Mouse (Mus musculus) forebrain, embryonic 12.5 days (tissue): ENCODE results near the gene Ubc. TPM values are rescaled to one million over a fixed set of nuclear protein-coding genes. Genes with fewer than 3 reads are reported as not detected.

Experiments
- ATAC-seq: fragments of 200-750 bp; cut with Nextera tagmentation; 2 replicates; pipeline ENCODE4 v1.8.0; 2017; ENCODE audit warnings: moderate TSS enrichment; ENCODE audit not compliant: low FRiP score
- H3K27ac ChIP-seq: fragments of 300-500 bp; sonication (generic); 2 replicates; pipeline ENCODE4 v1.5.1; 2016; ENCODE audit warnings: mild to moderate bottlenecking
- H3K27me3 ChIP-seq: fragments of 300-500 bp; sonication (generic); 2 replicates; pipeline ENCODE4 v1.6.1; 2016; ENCODE audit warnings: mild to moderate bottlenecking
- H3K36me3 ChIP-seq: fragments of 300-500 bp; sonication (generic); replicated peaks from 2 replicates; pipeline ENCODE4 v1.6.1; 2016; ENCODE audit warnings: mild to moderate bottlenecking
- H3K4me1 ChIP-seq: fragments of 300-500 bp; sonication (generic); 2 replicates; pipeline ENCODE4 v1.6.1; 2016
- H3K4me2 ChIP-seq: fragments of 300-500 bp; sonication (generic); 2 replicates; pipeline ENCODE4 v1.6.1; 2016; ENCODE audit warnings: mild to moderate bottlenecking, moderate library complexity
- H3K4me3 ChIP-seq: fragments of 300-500 bp; sonication (generic); replicated peaks from 2 replicates; pipeline ENCODE4 v1.5.1; 2016; ENCODE audit warnings: mild to moderate bottlenecking
- H3K9ac ChIP-seq: fragments of 300-500 bp; sonication (generic); 2 replicates; pipeline ENCODE4 v1.6.1; 2016; ENCODE audit warnings: mild to moderate bottlenecking
- H3K9me3 ChIP-seq: fragments of 300-500 bp; sonication (generic); 2 replicates; pipeline ENCODE4 v1.6.1; 2016
- WGBS: fragments of 180-500 bp; shearing (Covaris S2); methylation state at CpG from one replicate; pipeline ENCODE4 v1.1.7; 2016; 5-methylcytosine and 5-hydroxymethylcytosine counted together
- polyA plus RNA-seq: library from polyadenylated mRNA; unstranded; fragments of >200 nt; fragmentation: Nextera tagmentation; extraction: Ambion mirVana; gene quantifications from 2 replicates; pipeline ENCODE4 v1.2.1, GENCODE M21; 2016

The Ubc gene
- polyA plus RNA-seq, 1 experiment from 2014 or later: 1,114 TPM

GRCm38 (mm10) chr5:125409348-125410090, 19.5 kb upstream of the Ubc start:
- Histone ChIP-seq H3K4me3 (peak overlapping the region; percentile 26), H3K36me3 (peaks cover 13% of the 10 kb centered on the region), H3K9me3 (no peaks in the 10 kb centered on the region), H3K9ac (no peak overlapping the region), H3K27ac (no peak overlapping the region), H3K27me3 (no peaks in the 10 kb centered on the region), H3K4me1 (peaks cover 14% of the 10 kb centered on the region), H3K4me2 (peak overlapping the region; percentile 38)
- ATAC-seq: 0 out of 2 replicates have a peak, but pooled peaks have one; percentile 31
- WGBS: 9% methylated on average over 20 of the region's 20 CpGs

GRCm38 (mm10) chr5:125408842-125409241, 18.8 kb upstream of the Ubc start:
- Histone ChIP-seq H3K4me3 (peak overlapping the region; percentile 26), H3K4me2 (peak overlapping the region; percentile 38), H3K4me1 (peaks cover 14% of the 10 kb centered on the region), H3K36me3 (peaks cover 7% of the 10 kb centered on the region), H3K27ac (0 out of 2 replicates have a peak overlapping the region, but pooled peaks have one; percentile 38), H3K9ac (no peak overlapping the region), H3K9me3 (no peaks in the 10 kb centered on the region), H3K27me3 (no peaks in the 10 kb centered on the region)
- peak; percentile 28 for ATAC-seq
- under 1% methylated on average over 13 of the region's 13 CpGs for WGBS

- Histone ChIP-seq H3K4me1 (peaks cover 14% of the 10 kb centered on the region), H3K9ac (no peak overlapping the region), H3K27ac (no peak overlapping the region), H3K9me3 (no peaks in the 10 kb centered on the region), H3K27me3 (no peaks in the 10 kb centered on the region), H3K4me2 (peak overlapping the region; percentile 27), H3K4me3 (peak overlapping the region; percentile 26; the same call in 1 of the 2 replicates), H3K36me3 (no peaks in the 10 kb centered on the region)
- ATAC-seq: no peak
- WGBS: 66% methylated on average over 14 of the region's 14 CpGs
Observed at GRCm38 (mm10) chr5:125407910-125408575, 18.0 kb upstream of the Ubc start.

GRCm38 (mm10) chr5:125407020-125407830, 17.2 kb upstream of the Ubc start:
- 59% methylated on average over 13 of the region's 13 CpGs for WGBS
- Histone ChIP-seq H3K36me3 (no peaks in the 10 kb centered on the region), H3K27me3 (no peaks in the 10 kb centered on the region), H3K4me1 (peaks cover 14% of the 10 kb centered on the region), H3K9ac (peak overlapping the region; percentile 65), H3K27ac (peak overlapping the region; percentile 86), H3K4me2 (peak overlapping the region; percentile 70), H3K4me3 (peak overlapping the region; percentile 50), H3K9me3 (no peaks in the 10 kb centered on the region)
- ATAC-seq: no peak

- Histone ChIP-seq H3K36me3 (no peaks in the 10 kb centered on the region), H3K4me2 (peak overlapping the region; percentile 70), H3K27ac (peak overlapping the region; percentile 86), H3K4me1 (peaks cover 14% of the 10 kb centered on the region), H3K9ac (peak overlapping the region; percentile 65), H3K27me3 (no peaks in the 10 kb centered on the region), H3K9me3 (no peaks in the 10 kb centered on the region), H3K4me3 (peak overlapping the region; percentile 50)
- WGBS: under 1% methylated on average over 20 of the region's 20 CpGs
- peak; percentile 6; the same call in 1 of the 2 replicates for ATAC-seq
Observed at GRCm38 (mm10) chr5:125406322-125407016, 16.5 kb upstream of the Ubc start.

GRCm38 (mm10) chr5:125405546-125406248, 15.7 kb upstream of the Ubc start:
- Histone ChIP-seq H3K27ac (peak overlapping the region; percentile 90), H3K36me3 (no peaks in the 10 kb centered on the region), H3K4me3 (peak overlapping the region; percentile 50), H3K9me3 (no peaks in the 10 kb centered on the region), H3K9ac (peak overlapping the region; percentile 67), H3K27me3 (no peaks in the 10 kb centered on the region), H3K4me1 (peaks cover 14% of the 10 kb centered on the region), H3K4me2 (peak overlapping the region; percentile 70)
- ATAC-seq: peak; percentile 70
- under 1% methylated on average over 31 of the region's 31 CpGs for WGBS

- H3K27ac ChIP-seq: peak overlapping the region; percentile 90
- under 1% methylated on average over 28 of the region's 28 CpGs for WGBS
- H3K27me3 ChIP-seq: no peaks in the 10 kb centered on the region
- peak; percentile 34 for ATAC-seq
- no peaks in the 10 kb centered on the region for H3K36me3 ChIP-seq
- peak overlapping the region; percentile 70 for H3K4me2 ChIP-seq
- H3K4me3 ChIP-seq: peak overlapping the region; percentile 50
- H3K9ac ChIP-seq: peak overlapping the region; percentile 67
- peaks cover 14% of the 10 kb centered on the region for H3K4me1 ChIP-seq
- H3K9me3 ChIP-seq: no peaks in the 10 kb centered on the region
Observed at GRCm38 (mm10) chr5:125404903-125405545, 15.0 kb upstream of the Ubc start.

- H3K4me2 ChIP-seq: peak overlapping the region; percentile 70
- no peaks in the 10 kb centered on the region for H3K36me3 ChIP-seq
- H3K9ac ChIP-seq: peak overlapping the region; percentile 67
- peak overlapping the region; percentile 90 for H3K27ac ChIP-seq
- no peak for ATAC-seq
- H3K4me3 ChIP-seq: peak overlapping the region; percentile 50
- H3K9me3 ChIP-seq: no peaks in the 10 kb centered on the region
- H3K4me1 ChIP-seq: peaks cover 10% of the 10 kb centered on the region
- 3% methylated on average over 7 of the region's 7 CpGs for WGBS
- no peaks in the 10 kb centered on the region for H3K27me3 ChIP-seq
Observed at GRCm38 (mm10) chr5:125404536-125404902, 14.5 kb upstream of the Ubc start.

- Histone ChIP-seq H3K4me3 (peak overlapping the region; percentile 39), H3K27me3 (0 out of 2 replicates have a peak, but pooled peaks cover 3% of the 10 kb centered on the region), H3K27ac (no peak overlapping the region), H3K4me1 (peaks cover 10% of the 10 kb centered on the region), H3K36me3 (no peaks in the 10 kb centered on the region), H3K4me2 (peak overlapping the region; percentile 70), H3K9me3 (no peaks in the 10 kb centered on the region), H3K9ac (peak overlapping the region; percentile 26; the same call in 1 of the 2 replicates)
- ATAC-seq: peak; percentile 31; the same call in 1 of the 2 replicates
- 10% methylated on average over 31 of the region's 31 CpGs for WGBS
Observed at GRCm38 (mm10) chr5:125403481-125404465, 13.8 kb upstream of the Ubc start.

- H3K4me2 ChIP-seq: no peak overlapping the region
Observed at GRCm38 (mm10) chr5:125402991-125403390, 13.0 kb upstream of the Ubc start.

More at GRCm38 (mm10) chr5:125402991-125403390, 13.0 kb upstream of the Ubc start:
- no peaks in the 10 kb centered on the region for H3K36me3 ChIP-seq
- no peak overlapping the region for H3K27ac ChIP-seq
- no peak overlapping the region for H3K4me3 ChIP-seq
- no peaks in the 10 kb centered on the region for H3K9me3 ChIP-seq
- peaks cover 10% of the 10 kb centered on the region for H3K4me1 ChIP-seq
- no peak for ATAC-seq
- whole genome bisulfite sequencing: 65% methylated on average over 6 of the region's 6 CpGs
- 0 out of 2 replicates have a peak, but pooled peaks cover 3% of the 10 kb centered on the region for H3K27me3 ChIP-seq
- no peak overlapping the region for H3K9ac ChIP-seq
